ENCODE assay signal across 20 mouse cellular contexts in genomic region chr19:46024959-46025358, GRCm38 (mm10). TPM values are rescaled to one million over a fixed set of nuclear protein-coding genes. Genes with fewer than 3 reads are reported as not detected.
A peak's percentile ranks its signal among the peaks of the same experiment; 100 is the strongest.
DNase-seq lines count a peak whose midpoint lies in the region; ATAC-seq and TF ChIP-seq lines count a peak whose summit lies in the region.
"Had no signal": no experiment of that assay in that cellular context is flagged by ENCODE, and none has a peak within 500 bp of the region (broad histone marks: within the 10 kb centered on the region; RNA-seq: fewer than 3 reads in every experiment).

No protein-coding gene starts in this region.

- no peaks in the 10 kb centered on the region for H3K36me3 ChIP-seq in kidney, adult 2 months (ENCODE audit: control insufficient read depth, insufficient read depth, low read length)
- H3K36me3 ChIP-seq in intestine, embryonic 16.5 days (ENCODE audit: control insufficient read depth, insufficient read depth, low read length): 0 out of 2 replicates have a peak, but pooled peaks cover 5% of the 10 kb centered on the region
- H3K36me3 ChIP-seq: forebrain, embryonic 15.5 days had no signal

- H3K27ac ChIP-seq in kidney, adult 2 months (ENCODE audit: insufficient read depth, low read depth, low read length): peak overlapping the region; percentile 52; the same call in 1 of the 2 replicates
- no peak overlapping the region for H3K27ac ChIP-seq in intestine, embryonic 16.5 days (ENCODE audit: low read length)
- H3K27ac ChIP-seq: embryonic facial prominence, embryonic 12.5 days; forebrain, embryonic 15.5 days; heart, embryonic 15.5 days; hindbrain, embryonic 10.5 days; layer of hippocampus, adult 2 months had no signal

- H3K4me2 ChIP-seq in intestine, embryonic 16.5 days (ENCODE audit: low read depth, low read length): no peak overlapping the region
- H3K4me2 ChIP-seq: embryonic facial prominence, embryonic 12.5 days; forebrain, embryonic 15.5 days; heart, embryonic 15.5 days had no signal

- H3K4me1 ChIP-seq in kidney, adult 2 months (ENCODE audit: control insufficient read depth, insufficient read depth, low read length): no peaks in the 10 kb centered on the region
- H3K4me1 ChIP-seq in intestine, embryonic 16.5 days (ENCODE audit: control insufficient read depth, insufficient read depth, low read length): peaks cover 3% of the 10 kb centered on the region; the same call in 1 of the 2 replicates
- H3K4me1 ChIP-seq: embryonic facial prominence, embryonic 12.5 days; forebrain, embryonic 15.5 days had no signal

- 51% methylated on average over 6 of the region's 6 CpGs for WGBS in kidney, adult 2 months
- 46% methylated on average over 6 of the region's 6 CpGs for WGBS in intestine, embryonic 16.5 days

- no peaks in the 10 kb centered on the region for H3K9me3 ChIP-seq in intestine, embryonic 16.5 days (ENCODE audit: control insufficient read depth, low read length)
- H3K9me3 ChIP-seq: forebrain, embryonic 15.5 days had no signal

- TF ChIP-seq CTCF in kidney, adult 2 months (conservative IDR thresholded peaks at IDR 0.05; ENCODE audit: insufficient read depth, insufficient read length, low read depth, low read length): no peak

- H3K4me3 ChIP-seq in kidney, adult 2 months (ENCODE audit: insufficient read depth, low read depth, low read length): no peak overlapping the region
- H3K4me3 ChIP-seq in intestine, embryonic 16.5 days (ENCODE audit: low read length): no peak overlapping the region
- H3K4me3 ChIP-seq: embryonic facial prominence, embryonic 12.5 days; forebrain, embryonic 15.5 days; heart, embryonic 15.5 days; hindbrain, embryonic 10.5 days; layer of hippocampus, adult 2 months had no signal

- ATAC-seq in intestine, embryonic 16.5 days: peak; percentile 96
- ATAC-seq: activated CD4-positive, CD25-positive, alpha-beta regulatory T cell, adult 4 months; forebrain, embryonic 15.5 days; liver, postnatal 0 days had no signal

- DNase-seq in kidney, adult 2 months: no peak
- no peak for DNase-seq in kidney, postnatal 36 days
- DNase-seq in lung, adult 18-20 months: peak; percentile 60 to 73
- no peak for DNase-seq in lung, postnatal 14 days
- peak; percentile 37 to 56 for DNase-seq in lung, postnatal 4 days
- no peak for DNase-seq in thymus, postnatal 36 days
- no peak for DNase-seq in thymus, postnatal 25 days
- DNase-seq: adrenal gland, postnatal 14 days; cerebellum, adult 9-11 months; gastrocnemius, postnatal 36 days; liver, postnatal 0 days; right cerebral cortex, postnatal 25 days; thymus, adult 18-20 months had no signal

- no peaks in the 10 kb centered on the region for H3K27me3 ChIP-seq in kidney, adult 2 months (replicated peaks; ENCODE audit: control insufficient read depth, insufficient read depth, low read length)
- no peaks in the 10 kb centered on the region for H3K27me3 ChIP-seq in intestine, embryonic 16.5 days (replicated peaks; ENCODE audit: control insufficient read depth, insufficient read depth, low read length)
- H3K27me3 ChIP-seq: embryonic facial prominence, embryonic 12.5 days; forebrain, embryonic 15.5 days; heart, embryonic 15.5 days had no signal

- H3K9ac ChIP-seq in intestine, embryonic 16.5 days (ENCODE audit: low read depth, low read length): no peak overlapping the region
- H3K9ac ChIP-seq: embryonic facial prominence, embryonic 12.5 days; forebrain, embryonic 15.5 days; heart, embryonic 15.5 days; liver, postnatal 0 days had no signal

- no peak for TF ChIP-seq POLR2A in kidney, adult 2 months (IDR thresholded peaks at IDR 0.05; ENCODE audit: low read depth, low read length)

RNA-seq across cellular contexts. Expression of gene Pprc1, which starts 19.7 kb away (rescaled TPM):
- polyA plus RNA-seq in kidney, adult 2 months (2012; rRNA removed): 10.7 and 10.8 TPM in 2 replicates
- polyA plus RNA-seq in intestine, embryonic 16.5 days (2015; fragmentation: Nextera tagmentation; extraction: Ambion mirVana): 23.4 and 27.5 TPM in 2 replicates

RNA-seq across cellular contexts. Expression of gene Ldb1, which starts 20.1 kb away (rescaled TPM):
- polyA plus RNA-seq in kidney, adult 2 months (2012; rRNA removed): 107 and 111 TPM in 2 replicates
- polyA plus RNA-seq in intestine, embryonic 16.5 days (2015; fragmentation: Nextera tagmentation; extraction: Ambion mirVana): 23.3 and 26.3 TPM in 2 replicates

RNA-seq across cellular contexts. Expression of gene Hps6, which starts 21.7 kb away (rescaled TPM):
- 4.8 and 5.5 TPM in 2 replicates for polyA plus RNA-seq in kidney, adult 2 months (2012; rRNA removed)
- polyA plus RNA-seq in intestine, embryonic 16.5 days (2015; fragmentation: Nextera tagmentation; extraction: Ambion mirVana): 8.8 and 9.4 TPM in 2 replicates

RNA-seq across cellular contexts. Expression of gene Armh3, which starts 26.7 kb away (rescaled TPM):
- 11.4 and 12.2 TPM in 2 replicates for polyA plus RNA-seq in kidney, adult 2 months (2012; rRNA removed)
- polyA plus RNA-seq in intestine, embryonic 16.5 days (2015; fragmentation: Nextera tagmentation; extraction: Ambion mirVana): 17.2 and 17.3 TPM in 2 replicates

RNA-seq across cellular contexts. Expression of gene Nolc1, which starts 50.7 kb away (rescaled TPM):
- 8.4 and 10.0 TPM in 2 replicates for polyA plus RNA-seq in kidney, adult 2 months (2012; rRNA removed)
- 77.2 and 88.8 TPM in 2 replicates for polyA plus RNA-seq in intestine, embryonic 16.5 days (2015; fragmentation: Nextera tagmentation; extraction: Ambion mirVana)

Comparison
In these comparisons a context has a peak if more than half of its experiments do, and no peak if none do; other contexts are left out.
1. DNase-seq: peak in lung, adult 18-20 months (2 of 2) and lung, postnatal 4 days (2 of 2); none in kidney, adult 2 months (single experiment), kidney, postnatal 36 days (0 of 2), lung, postnatal 14 days (single experiment), thymus, postnatal 36 days (0 of 2) and thymus, postnatal 25 days (single experiment).